Mouse (Mus musculus): Measurements from ENCODE around the gene Lzic.

DNA sequence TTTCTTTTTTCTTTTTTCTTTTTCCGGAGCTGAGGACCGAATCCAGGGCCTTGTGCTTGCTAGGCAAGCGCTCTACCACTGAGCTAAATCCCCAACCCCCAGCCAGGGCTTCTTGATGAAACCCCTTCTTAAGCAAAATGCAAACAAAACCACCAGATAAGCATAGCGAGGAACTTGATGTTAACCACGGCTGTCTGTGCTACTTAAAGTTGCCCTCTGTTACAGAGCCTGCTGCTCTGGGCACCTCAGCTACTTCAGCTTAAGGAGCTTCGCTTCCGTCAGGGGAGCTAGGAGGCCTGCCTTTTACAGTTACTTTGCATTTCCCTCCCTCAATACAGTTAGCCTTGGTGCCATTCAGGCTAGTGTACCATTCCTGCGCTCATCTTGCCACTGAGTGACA is 13.9 kb downstream of the Lzic start:
- TF ChIP-seq CTCF (IDR thresholded peaks at IDR 0.05; ENCODE audit: borderline replicate concordance, control insufficient read depth, extremely low read depth, insufficient read depth, low read length, poor library complexity) (no peak), POLR2A (IDR thresholded peaks at IDR 0.05; ENCODE audit: control insufficient read depth, extremely low read depth, insufficient read depth, low read length, poor library complexity) (no peak)
